Mouse (Mus musculus): ENCODE data around the gene Bmyc. TPM values are rescaled to one million over a fixed set of nuclear protein-coding genes. Genes with fewer than 3 reads are reported as not detected.
A peak's percentile ranks its signal among the peaks of the same experiment; 100 is the strongest.

Gene Bmyc
- polyA plus RNA-seq (2015; fragmentation: Nextera tagmentation; extraction: Ambion mirVana) = 98.8 and 99.8 TPM in 2 replicates

- H3K9me3 ChIP-seq = no peaks in the 10 kb centered on the region
- H3K4me1 ChIP-seq = peaks cover 13% of the 10 kb centered on the region
- peak within 1 kb of the TSS; percentile 74 for H3K4me3 ChIP-seq
- ATAC-seq (ENCODE audit: low FRiP score, low read depth) = peak; percentile 92
- H3K4me2 ChIP-seq (replicated peaks) = peak within 1 kb of the TSS; percentile 88
- H3K27me3 ChIP-seq = no peaks in the 10 kb centered on the region
- under 1% methylated on average over 78 of the region's 78 CpGs for WGBS
- peak within 1 kb of the TSS; percentile 82 for H3K9ac ChIP-seq
- H3K27ac ChIP-seq = peak within 1 kb of the TSS; percentile 69
- H3K36me3 ChIP-seq = peaks cover 4% of the 10 kb centered on the region; the same call in 1 of the 2 replicates
These were observed at the start of gene Bmyc for GRCm38 (mm10) chr2:25706643-25707481. Bmyc (plus strand) TSS chr2:25706739.

- Histone ChIP-seq H3K27ac (no peak overlapping the region), H3K4me2 (replicated peaks) (no peak overlapping the region), H3K27me3 (no peaks in the 10 kb centered on the region), H3K9me3 (no peaks in the 10 kb centered on the region), H3K4me1 (no peaks in the 10 kb centered on the region), H3K9ac (no peak overlapping the region), H3K36me3 (no peaks in the 10 kb centered on the region), H3K4me3 (no peak overlapping the region)
- WGBS = 91% methylated on average over 4 of the region's 4 CpGs
- no peak for ATAC-seq (ENCODE audit: low FRiP score, low read depth)
These were observed 49.3 kb upstream of the Bmyc start for GRCm38 (mm10) chr2:25657246-25657645.

- Histone ChIP-seq H3K27ac (no peak within 1 kb of the TSS), H3K4me3 (no peak within 1 kb of the TSS), H3K4me2 (replicated peaks) (no peak within 1 kb of the TSS), H3K27me3 (no peaks in the 10 kb centered on the region), H3K9me3 (no peaks in the 10 kb centered on the region), H3K4me1 (no peaks in the 10 kb centered on the region), H3K36me3 (no peaks in the 10 kb centered on the region), H3K9ac (no peak within 1 kb of the TSS)
- no peak for ATAC-seq (ENCODE audit: low FRiP score, low read depth)
These were observed 48.9 kb upstream of the Bmyc start, which contains the start of gene Lcn5 for GRCm38 (mm10) chr2:25657652-25658051. Lcn5 (plus strand) TSS chr2:25657952.

- WGBS = 86% methylated on average over 8 of the region's 8 CpGs
- Histone ChIP-seq H3K4me2 (replicated peaks) (no peak overlapping the region), H3K9ac (no peak overlapping the region), H3K4me1 (no peaks in the 10 kb centered on the region), H3K9me3 (no peaks in the 10 kb centered on the region), H3K4me3 (no peak overlapping the region), H3K27ac (no peak overlapping the region), H3K27me3 (no peaks in the 10 kb centered on the region), H3K36me3 (no peaks in the 10 kb centered on the region)
- no peak for ATAC-seq (ENCODE audit: low FRiP score, low read depth)
These were observed 46.3 kb upstream of the Bmyc start for GRCm38 (mm10) chr2:25660279-25660678.

- no peak; the same call in 1 of the 2 replicates for ATAC-seq (ENCODE audit: low FRiP score, low read depth)
- H3K27ac ChIP-seq = no peak overlapping the region
- WGBS = 88% methylated on average over 6 of the region's 6 CpGs
These were observed 45.1 kb upstream of the Bmyc start for GRCm38 (mm10) chr2:25661245-25661970.

GRCm38 (mm10) chr2:25663511-25663910 lies 43.0 kb upstream of the Bmyc start:
- ATAC-seq (ENCODE audit: low FRiP score, low read depth) = no peak
- no peak overlapping the region for H3K4me2 ChIP-seq (replicated peaks)
- H3K4me1 ChIP-seq = no peaks in the 10 kb centered on the region
- no peak overlapping the region for H3K9ac ChIP-seq
- H3K36me3 ChIP-seq = no peaks in the 10 kb centered on the region
- no peak overlapping the region for H3K27ac ChIP-seq
- 73% methylated on average over 1 of the region's 1 CpGs for WGBS
- H3K4me3 ChIP-seq = no peak overlapping the region
- no peaks in the 10 kb centered on the region for H3K9me3 ChIP-seq
- H3K27me3 ChIP-seq = no peaks in the 10 kb centered on the region

More at GRCm38 (mm10) chr2:25661245-25661970, 45.1 kb upstream of the Bmyc start:
- Histone ChIP-seq H3K4me3 (no peak overlapping the region), H3K9ac (no peak overlapping the region), H3K27me3 (no peaks in the 10 kb centered on the region), H3K4me2 (replicated peaks) (no peak overlapping the region), H3K4me1 (no peaks in the 10 kb centered on the region), H3K9me3 (no peaks in the 10 kb centered on the region), H3K36me3 (no peaks in the 10 kb centered on the region)

GRCm38 (mm10) chr2:25664125-25664524 lies 42.4 kb upstream of the Bmyc start:
- H3K27me3 ChIP-seq = no peaks in the 10 kb centered on the region
- 83% methylated on average over 5 of the region's 5 CpGs for WGBS
- H3K36me3 ChIP-seq = no peaks in the 10 kb centered on the region
- no peak overlapping the region for H3K4me3 ChIP-seq
- no peaks in the 10 kb centered on the region for H3K4me1 ChIP-seq
- H3K4me2 ChIP-seq (replicated peaks) = no peak overlapping the region
- ATAC-seq (ENCODE audit: low FRiP score, low read depth) = no peak
- no peak overlapping the region for H3K27ac ChIP-seq
- no peaks in the 10 kb centered on the region for H3K9me3 ChIP-seq
- no peak overlapping the region for H3K9ac ChIP-seq

- no peak overlapping the region for H3K27ac ChIP-seq
- no peaks in the 10 kb centered on the region for H3K36me3 ChIP-seq
- ATAC-seq (ENCODE audit: low FRiP score, low read depth) = no peak
- 65% methylated on average over 1 of the region's 1 CpGs for WGBS
- no peak overlapping the region for H3K4me3 ChIP-seq
- H3K4me2 ChIP-seq (replicated peaks) = no peak overlapping the region
- H3K27me3 ChIP-seq = no peaks in the 10 kb centered on the region
- no peaks in the 10 kb centered on the region for H3K4me1 ChIP-seq
- H3K9me3 ChIP-seq = no peaks in the 10 kb centered on the region
- no peak overlapping the region for H3K9ac ChIP-seq
These were observed 40.0 kb upstream of the Bmyc start for GRCm38 (mm10) chr2:25666516-25666915.

- Histone ChIP-seq H3K27ac (no peak within 1 kb of the TSS), H3K9me3 (no peaks in the 10 kb centered on the region)
- ATAC-seq (ENCODE audit: low FRiP score, low read depth) = no peak
These were observed 30.1 kb upstream of the Bmyc start, which contains the start of gene Lcn6 for GRCm38 (mm10) chr2:25676486-25676885. Lcn6 (plus strand) TSS chr2:25676786.

GRCm38 (mm10) chr2:25679559-25679958 lies 27.0 kb upstream of the Bmyc start:
- WGBS = 75% methylated on average over 6 of the region's 6 CpGs
- H3K9me3 ChIP-seq = no peaks in the 10 kb centered on the region
- no peak overlapping the region for H3K4me3 ChIP-seq
- no peaks in the 10 kb centered on the region for H3K27me3 ChIP-seq
- no peak for ATAC-seq (ENCODE audit: low FRiP score, low read depth)
- no peak overlapping the region for H3K27ac ChIP-seq
- no peak overlapping the region for H3K9ac ChIP-seq
- no peak overlapping the region for H3K4me2 ChIP-seq (replicated peaks)
- H3K4me1 ChIP-seq = no peaks in the 10 kb centered on the region
- H3K36me3 ChIP-seq = no peaks in the 10 kb centered on the region

More at GRCm38 (mm10) chr2:25676486-25676885, 30.1 kb upstream of the Bmyc start, which contains the start of gene Lcn6:
- Histone ChIP-seq H3K4me2 (replicated peaks) (no peak within 1 kb of the TSS), H3K36me3 (no peaks in the 10 kb centered on the region), H3K4me3 (no peak within 1 kb of the TSS), H3K27me3 (no peaks in the 10 kb centered on the region), H3K4me1 (no peaks in the 10 kb centered on the region), H3K9ac (no peak within 1 kb of the TSS)
- 90% methylated on average over 3 of the region's 3 CpGs for WGBS

- H3K27me3 ChIP-seq = no peaks in the 10 kb centered on the region
- H3K4me2 ChIP-seq (replicated peaks) = no peak within 1 kb of the TSS
- no peaks in the 10 kb centered on the region for H3K4me1 ChIP-seq
- ATAC-seq (ENCODE audit: low FRiP score, low read depth) = no peak
- H3K9me3 ChIP-seq = no peaks in the 10 kb centered on the region
- no peak within 1 kb of the TSS for H3K4me3 ChIP-seq
- H3K27ac ChIP-seq = no peak within 1 kb of the TSS
- H3K36me3 ChIP-seq = no peaks in the 10 kb centered on the region
- no peak within 1 kb of the TSS for H3K9ac ChIP-seq
- WGBS = 70% methylated on average over 2 of the region's 2 CpGs
These were observed 24.1 kb upstream of the Bmyc start, which contains the start of gene Lcn10 for GRCm38 (mm10) chr2:25682426-25682825. Lcn10 (plus strand) TSS chr2:25682726.

GRCm38 (mm10) chr2:25686941-25687340 lies 19.6 kb upstream of the Bmyc start:
- 78% methylated on average over 4 of the region's 4 CpGs for WGBS
- H3K4me3 ChIP-seq = no peak overlapping the region

More at GRCm38 (mm10) chr2:25686941-25687340, 19.6 kb upstream of the Bmyc start:
- no peaks in the 10 kb centered on the region for H3K27me3 ChIP-seq
- H3K9ac ChIP-seq = no peak overlapping the region
- H3K9me3 ChIP-seq = no peaks in the 10 kb centered on the region
- H3K4me2 ChIP-seq (replicated peaks) = no peak overlapping the region
- H3K4me1 ChIP-seq = no peaks in the 10 kb centered on the region
- no peak for ATAC-seq (ENCODE audit: low FRiP score, low read depth)
- H3K36me3 ChIP-seq = no peaks in the 10 kb centered on the region
- H3K27ac ChIP-seq = no peak overlapping the region

Data from limb, embryonic 13.5 days (tissue).